Mouse (Mus musculus): Measurements from ENCODE around the gene Cyth3.
A peak's percentile ranks its signal among the peaks of the same experiment; 100 is the strongest.

Gene Cyth3

DNA sequence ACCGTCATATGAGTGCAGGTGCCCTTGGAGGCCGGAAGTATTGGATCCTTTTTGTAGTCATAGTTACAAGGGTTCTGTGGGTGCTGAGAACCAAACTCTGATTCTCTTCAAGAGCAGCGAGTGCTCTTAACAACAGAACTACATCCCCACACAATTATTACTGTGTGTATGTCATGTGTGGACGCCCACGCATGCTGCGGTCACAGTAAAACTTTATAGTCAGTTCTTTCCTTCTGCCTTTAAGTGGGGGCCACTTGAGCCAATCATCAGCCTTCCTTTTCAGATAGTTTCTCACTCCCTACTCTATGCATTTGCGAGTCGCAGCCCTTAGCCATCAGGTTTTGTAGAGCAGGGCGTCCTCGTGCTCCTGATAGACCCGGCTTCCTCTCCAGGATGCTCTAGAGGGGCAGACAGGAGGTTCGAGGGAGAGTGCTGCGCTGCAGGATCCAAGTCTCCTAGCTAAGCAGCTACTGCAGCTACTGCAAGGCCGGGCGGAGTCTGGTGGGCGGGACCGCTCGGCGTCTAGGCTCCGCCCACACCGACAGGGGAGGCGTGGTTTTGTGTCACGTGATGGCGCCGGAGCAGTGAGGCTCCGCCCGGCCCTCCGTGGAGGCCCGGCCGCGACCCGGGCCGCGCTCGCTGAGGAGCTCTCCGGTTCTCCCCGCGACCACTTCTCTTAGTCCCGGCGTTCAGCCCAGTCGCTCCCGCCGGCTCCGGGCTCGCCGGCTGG lies at the start of gene Cyth3:
Cyth3 (plus strand) TSS at position 555 of the 730 bp plus-strand sequence.
- DNase-seq (ENCODE audit: low spot score in 2 of 2) = peak; percentile 93 to 94

DNA sequence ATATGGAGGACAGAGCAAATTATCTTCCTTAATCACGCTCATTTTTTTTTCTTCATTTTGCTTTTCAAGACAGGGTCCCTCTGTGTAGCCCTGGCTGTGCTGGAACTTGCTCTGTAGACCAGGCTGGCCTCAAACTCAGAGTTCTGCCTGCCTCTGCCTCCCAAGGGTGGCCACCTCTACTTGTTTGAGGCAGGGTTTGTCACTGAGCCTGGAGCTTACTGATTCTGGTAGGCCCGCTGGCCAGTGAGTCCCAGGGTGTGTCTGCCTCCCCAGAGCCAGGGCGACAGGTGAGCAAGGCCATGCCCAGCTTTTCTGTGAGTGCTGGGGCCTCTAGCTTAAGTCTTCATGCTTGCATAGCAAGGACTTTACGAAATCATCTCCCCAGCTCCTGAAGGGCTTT lies 49.2 kb upstream of the Cyth3 start:
- DNase-seq (ENCODE audit: low spot score in 2 of 2) = no peak

DNA sequence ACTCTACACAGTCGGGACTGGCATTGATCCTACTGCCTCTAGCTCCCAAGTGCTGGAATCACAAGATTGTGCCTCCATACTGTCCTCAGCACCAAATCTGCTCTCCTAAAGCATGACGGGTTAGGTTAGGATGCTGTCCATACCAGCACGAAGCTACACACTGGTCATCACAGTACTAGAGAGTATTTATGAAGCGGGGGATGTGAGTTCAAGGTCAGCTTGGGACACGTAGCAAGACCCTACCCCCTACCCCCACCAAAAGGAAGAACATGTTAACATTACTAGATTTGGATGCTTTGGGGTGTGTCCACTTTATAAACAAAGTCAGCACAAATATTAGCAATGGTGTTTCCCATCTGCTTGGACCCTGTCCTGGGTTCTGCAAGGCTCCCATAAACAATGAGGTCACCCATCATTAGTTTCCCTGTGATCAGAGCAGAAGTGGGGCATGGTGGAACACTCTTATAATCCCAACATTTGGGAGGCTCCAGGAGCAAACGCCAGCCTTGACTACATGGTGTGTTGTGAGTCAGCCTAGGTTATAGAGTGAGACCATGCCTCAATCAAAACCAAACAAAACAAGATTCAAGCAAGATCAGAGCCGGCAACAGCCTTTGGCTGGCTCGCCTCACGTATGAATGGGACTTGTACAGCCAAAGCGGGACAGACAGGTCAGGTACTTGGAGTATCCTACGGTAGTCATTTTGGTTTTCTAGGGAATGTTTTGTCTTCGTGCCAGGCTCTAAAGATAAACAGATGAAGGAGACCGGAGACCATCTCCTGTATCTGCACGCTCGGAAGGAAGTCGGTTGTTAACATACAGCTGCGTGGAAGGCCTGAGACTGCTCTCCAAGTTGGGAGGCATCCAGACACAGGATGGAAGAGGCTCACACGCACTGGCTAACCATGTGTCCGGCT lies 47.7 kb upstream of the Cyth3 start:
- DNase-seq (ENCODE audit: low spot score in 2 of 2) = no peak

DNA sequence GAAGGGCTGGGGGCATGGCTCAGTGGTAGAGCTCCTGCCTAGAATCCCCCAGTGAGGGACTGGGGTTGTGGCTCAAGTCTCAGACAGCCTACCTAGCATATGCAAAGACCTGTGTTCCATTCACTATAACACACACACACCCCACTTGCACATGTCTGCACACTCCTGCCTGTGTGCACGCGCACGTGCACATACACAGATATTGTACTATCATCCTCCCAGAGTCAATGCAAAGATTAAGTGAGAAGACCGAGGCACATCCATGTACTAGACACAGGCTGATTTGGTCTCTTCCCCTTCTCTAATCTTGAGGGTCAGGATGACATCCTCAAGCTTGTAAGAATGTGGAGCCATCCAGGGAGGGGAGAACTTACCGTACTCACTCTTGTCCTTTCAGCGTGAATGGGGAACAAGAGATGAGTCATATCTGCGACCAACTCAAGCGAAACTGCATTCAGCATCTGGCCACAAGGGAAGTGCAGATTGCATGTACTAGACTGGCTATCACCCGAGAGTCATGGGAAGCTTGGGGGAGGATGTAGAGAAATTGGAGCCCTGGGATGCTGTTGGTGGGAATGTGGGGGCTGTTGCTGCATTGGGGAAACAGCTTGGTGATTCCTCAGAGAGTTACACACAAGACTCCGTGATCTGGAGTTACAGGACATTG lies 42.6 kb upstream of the Cyth3 start:
- peak; percentile 29 to 56 for DNase-seq (ENCODE audit: low spot score in 2 of 2)

DNA sequence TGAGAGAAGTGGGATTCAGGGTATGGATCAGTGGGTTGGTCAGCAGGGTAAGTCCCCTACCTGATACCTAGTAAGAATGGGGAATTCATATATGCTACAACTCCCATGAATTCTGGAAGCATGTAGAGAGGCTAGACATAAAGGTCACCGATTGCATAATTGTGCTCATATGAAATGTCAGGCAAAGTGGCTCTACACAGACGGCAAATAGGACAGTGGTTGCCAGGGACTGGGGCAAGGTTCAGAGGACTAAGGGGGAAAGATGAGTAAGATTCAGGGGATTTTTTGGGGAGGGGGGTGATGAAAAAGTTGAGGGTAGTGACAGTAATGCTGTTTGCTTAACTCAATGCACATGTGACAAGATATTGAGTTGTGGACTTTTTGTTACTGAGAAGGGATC lies 41.3 kb upstream of the Cyth3 start:
- DNase-seq (ENCODE audit: low spot score in 2 of 2) = no peak

DNA sequence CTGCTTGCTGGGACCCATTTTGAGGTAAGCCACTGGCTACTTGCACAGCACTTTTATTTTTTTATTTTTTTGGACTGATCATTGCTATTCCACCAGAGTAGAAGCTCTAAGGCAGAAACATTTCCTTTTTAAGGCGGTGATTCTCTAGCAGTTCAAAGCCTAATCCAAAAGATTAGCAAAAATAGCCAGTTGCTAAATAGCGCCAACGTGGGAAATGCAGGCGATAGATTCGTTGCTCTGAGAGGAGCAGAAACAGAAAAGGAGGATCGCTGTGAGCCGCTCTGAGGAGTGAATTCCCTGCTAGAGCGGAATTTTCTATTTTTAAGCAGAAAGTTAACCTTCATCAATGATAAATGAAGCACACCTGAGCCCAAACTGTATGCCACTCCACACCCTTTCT lies 40.4 kb upstream of the Cyth3 start:
- no peak for DNase-seq (ENCODE audit: low spot score in 2 of 2)

DNA sequence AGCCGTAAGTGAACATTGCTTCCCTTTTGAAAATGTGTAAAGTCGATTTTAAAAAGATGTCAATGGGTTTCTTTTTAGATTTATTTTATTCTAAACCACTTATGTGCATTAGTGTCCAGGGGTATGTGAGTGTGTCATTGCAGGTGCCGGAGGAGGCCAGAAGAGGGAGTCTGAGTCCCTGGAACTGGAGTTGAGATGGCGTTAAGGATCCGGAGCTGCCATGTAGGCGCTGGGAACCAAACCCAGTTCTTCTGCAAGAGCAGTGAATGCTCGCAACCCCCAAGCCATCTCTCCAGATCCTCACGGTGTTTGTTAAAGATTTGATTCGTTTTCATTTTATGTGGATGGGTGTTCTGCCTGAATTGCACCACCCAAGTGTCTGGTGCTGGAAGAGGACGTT lies 39.2 kb upstream of the Cyth3 start:
- no peak for DNase-seq (ENCODE audit: low spot score in 2 of 2)

DNA sequence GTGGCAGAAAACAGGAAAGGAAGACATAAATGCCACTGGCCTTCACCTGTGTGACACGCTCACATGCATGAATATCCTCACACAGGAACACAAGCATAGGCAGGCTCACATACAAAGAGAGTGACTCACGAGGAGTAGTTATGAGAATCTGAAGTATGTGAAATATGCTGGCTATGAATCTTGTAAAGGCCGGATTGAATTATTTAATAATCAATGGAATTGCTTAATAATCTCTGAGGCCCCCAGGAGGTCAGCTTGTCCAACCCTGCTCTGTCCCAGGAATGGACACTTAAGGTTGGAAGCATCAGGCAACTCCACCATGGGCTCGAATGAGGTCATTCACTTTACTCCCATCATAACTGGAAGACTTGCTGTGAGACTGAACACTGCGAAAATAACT lies 37.3 kb upstream of the Cyth3 start:
- no peak for DNase-seq (ENCODE audit: low spot score in 2 of 2)

DNA sequence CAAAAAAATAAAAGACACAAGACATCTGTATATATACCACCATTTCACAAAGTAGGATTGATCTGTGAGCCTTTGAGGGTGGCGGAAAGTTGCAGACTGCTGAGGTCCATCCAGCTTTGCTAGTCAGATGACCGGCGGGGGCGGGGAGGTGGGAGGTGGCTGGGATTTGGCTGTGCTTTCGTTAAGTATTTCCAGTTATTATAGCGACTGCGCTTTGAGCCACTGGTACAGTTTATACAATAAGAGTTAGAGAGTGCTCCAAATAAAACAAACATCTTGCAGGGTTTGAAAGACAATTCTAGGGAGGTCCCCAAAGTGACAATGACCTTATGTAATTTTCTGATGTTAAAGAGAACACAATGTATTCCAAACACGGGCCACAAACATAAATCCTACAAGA lies 35.9 kb upstream of the Cyth3 start:
- DNase-seq (ENCODE audit: low spot score in 2 of 2) = no peak

DNA sequence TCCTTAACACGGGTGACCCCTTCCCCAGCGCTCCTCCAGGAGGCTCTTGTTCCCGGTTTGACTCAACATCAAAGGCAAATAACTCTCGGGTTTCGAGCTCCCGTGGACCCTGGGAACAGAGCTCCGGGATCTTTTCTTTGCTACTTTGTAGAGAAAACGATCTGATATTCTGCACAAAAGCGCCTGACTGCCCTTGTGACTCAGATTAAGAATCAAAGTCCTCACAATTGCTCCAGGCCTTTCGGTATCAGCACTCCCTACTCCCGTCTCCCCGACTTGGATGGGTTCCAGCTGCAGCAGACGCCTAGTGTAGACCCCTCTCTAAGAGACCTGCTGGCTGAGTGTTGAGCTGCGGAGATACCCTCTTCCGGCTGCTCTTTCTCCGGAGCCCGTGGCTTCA lies 33.1 kb upstream of the Cyth3 start:
- DNase-seq (ENCODE audit: low spot score in 2 of 2) = no peak

DNA sequence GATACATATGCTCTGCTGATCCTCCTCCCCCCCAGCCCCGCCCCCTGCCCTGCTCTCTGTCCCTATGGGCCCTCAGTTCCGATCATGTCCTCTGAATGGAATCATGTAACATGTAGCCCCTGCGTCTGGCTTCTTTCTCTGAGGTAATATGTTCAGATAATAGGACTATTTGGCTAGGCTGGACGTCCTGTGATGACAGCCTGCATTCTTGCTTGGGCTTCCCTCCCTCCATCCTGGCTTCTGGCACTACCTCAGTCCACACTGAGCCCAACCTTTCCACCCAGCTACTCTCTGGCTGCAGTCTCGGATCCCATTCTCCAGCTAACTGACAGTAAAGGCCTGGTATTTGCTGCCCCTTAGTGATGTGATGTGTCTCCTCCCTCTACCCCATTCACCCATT lies 29.3 kb upstream of the Cyth3 start:
- no peak for DNase-seq (ENCODE audit: low spot score in 2 of 2)

DNA sequence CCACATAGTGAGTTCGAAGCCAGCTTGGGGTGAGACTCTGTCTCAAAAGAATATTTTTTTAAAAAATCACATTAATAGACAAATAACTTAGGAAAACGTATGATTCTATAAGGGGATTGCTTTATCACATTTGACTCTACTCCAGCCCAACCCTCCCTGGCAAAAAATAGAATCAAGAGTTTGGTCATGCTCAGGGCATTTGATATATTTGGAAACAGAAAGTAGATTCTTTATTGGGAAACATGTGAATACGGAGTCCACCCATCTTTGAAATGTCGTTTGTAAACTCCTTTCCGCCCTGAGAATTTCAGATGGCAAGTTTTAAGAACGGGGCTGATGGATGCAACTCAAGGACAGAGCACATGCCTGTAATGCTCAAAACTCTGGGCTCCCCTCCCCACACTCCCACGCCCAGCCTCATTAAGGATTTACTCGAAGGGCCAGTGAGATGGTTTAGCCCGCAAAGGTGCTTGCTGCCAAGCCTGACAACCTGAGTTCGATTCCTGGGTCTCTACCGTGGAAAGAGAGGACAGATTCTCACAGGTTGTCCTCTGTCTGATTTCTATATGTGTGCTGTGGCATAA lies 28.6 kb upstream of the Cyth3 start:
- no peak for DNase-seq (ENCODE audit: low spot score in 2 of 2)

DNA sequence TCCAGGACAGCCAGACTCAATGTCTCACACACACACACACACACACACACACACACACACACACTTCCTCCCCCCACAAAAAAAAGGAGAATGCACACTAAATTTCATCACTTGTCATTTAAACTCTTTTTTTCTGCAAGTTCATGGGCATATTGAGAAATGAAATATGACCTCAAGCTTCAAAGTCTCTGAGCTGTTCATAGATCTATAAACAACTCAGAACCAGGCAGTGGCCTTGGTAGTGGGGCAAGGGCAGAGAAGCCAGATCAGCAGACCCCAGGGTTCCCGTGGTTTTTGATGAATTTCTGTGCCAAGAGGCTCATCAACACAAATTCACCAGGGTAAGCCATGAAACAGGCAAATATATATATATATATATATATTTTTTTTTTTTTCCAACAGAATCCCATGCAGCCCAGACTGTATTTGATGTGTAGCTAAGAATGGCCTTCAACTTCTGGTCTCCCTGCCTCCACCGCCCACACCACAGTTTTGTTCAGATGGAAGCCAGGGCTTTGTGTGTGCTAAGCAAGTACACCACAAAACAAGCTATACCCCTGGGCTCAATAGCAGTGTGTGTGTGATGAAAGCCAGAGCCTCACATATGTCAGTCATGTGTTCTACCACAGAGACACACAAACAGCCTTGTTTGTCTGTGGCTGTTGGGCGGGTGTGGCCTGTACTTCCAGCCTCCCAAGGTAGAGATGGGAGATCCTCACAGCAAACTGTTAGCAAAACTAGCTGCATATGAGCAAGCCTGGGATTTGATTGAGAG lies 27.8 kb upstream of the Cyth3 start:
- no peak for DNase-seq (ENCODE audit: low spot score in 2 of 2)

DNA sequence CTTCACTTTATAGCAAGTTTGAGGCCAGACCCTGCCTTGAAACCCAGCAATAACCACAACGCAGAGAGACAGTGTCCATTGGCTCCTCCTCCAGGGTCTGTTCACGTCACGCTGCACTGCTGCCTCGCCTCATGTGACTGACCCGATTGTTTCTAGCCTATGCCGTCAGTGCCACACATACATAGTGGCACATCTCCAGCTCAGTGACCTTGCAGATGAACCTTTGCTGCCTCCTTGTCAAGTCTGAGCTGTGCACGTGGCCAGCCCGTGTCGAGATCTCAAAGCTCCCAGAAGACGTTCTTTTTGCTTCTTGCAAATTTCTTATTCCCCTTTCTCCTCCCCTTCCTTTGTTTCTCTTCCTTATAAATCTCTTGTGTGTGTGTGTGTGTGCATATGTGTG lies 20.2 kb upstream of the Cyth3 start:
- DNase-seq (ENCODE audit: low spot score in 2 of 2) = no peak

DNA sequence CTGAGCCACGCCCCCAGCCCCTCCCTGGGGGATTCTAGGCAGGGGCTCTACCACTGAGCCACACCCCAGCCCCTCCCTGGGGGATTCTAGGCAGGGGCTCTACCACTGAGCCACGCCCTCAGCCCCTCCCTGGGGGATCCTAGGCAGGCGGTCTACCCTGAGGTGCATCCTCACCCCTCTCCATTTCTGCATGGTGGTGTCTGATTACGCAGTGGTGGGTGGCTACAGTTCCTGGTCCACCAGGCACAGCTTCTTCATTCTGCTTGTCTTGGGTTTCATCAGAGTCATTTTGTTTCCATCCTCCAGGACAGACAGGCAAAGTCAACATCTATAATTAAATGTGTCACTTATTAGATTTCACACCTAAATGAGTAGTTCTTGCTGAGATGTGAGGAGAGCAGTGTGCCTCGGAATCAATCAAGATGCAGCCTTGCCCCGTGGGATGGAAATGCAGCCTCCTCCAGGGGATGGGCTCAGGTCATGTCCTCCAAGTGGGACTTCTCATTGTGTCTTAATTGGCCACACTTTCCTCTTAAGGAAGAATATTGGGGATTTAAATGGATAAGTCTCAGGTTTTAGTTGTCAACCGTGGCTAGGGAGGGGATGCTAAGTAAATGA lies 18.0 kb upstream of the Cyth3 start:
- no peak for DNase-seq (ENCODE audit: low spot score in 2 of 2)

DNA sequence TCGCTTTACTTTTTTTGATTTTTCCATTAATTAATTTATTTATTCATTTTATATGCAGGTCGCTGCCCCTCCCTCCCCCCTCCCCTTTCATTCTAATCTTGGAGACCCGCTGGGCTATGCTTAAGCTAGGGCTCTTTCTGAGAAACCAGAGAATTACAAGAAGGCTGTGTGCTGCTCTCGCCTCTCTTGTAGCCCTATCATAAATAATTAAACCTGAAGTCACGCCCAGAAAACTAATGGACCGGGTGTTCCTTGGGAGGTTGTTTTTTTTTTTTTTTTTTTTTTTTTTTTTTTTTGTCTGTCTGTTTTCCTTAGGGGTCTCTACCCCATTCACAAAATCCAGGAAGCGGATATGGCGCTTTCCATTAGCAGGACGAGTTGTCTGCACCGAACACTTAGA lies 15.5 kb upstream of the Cyth3 start:
- DNase-seq (ENCODE audit: low spot score in 2 of 2) = no peak

DNA sequence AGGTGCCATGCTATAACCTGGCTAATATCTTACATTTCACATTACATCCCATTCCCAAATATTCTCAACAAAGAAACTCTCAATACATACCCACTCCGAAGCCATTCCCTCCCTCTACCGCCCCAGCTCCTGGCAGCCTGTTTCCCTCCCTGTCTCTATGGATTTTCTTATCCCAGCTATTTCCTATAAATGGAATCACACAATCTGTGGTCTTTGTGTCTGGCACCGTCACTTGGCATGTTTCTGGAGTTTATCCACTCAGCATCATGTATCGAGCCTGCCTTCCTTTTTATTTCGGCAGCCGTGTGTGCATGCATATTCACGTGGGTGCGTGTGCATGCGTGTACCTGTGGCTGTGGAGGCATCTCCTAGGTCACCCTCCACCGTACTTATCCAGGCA lies 14.1 kb upstream of the Cyth3 start:
- DNase-seq (ENCODE audit: low spot score in 2 of 2) = peak; percentile 25 to 32

DNA sequence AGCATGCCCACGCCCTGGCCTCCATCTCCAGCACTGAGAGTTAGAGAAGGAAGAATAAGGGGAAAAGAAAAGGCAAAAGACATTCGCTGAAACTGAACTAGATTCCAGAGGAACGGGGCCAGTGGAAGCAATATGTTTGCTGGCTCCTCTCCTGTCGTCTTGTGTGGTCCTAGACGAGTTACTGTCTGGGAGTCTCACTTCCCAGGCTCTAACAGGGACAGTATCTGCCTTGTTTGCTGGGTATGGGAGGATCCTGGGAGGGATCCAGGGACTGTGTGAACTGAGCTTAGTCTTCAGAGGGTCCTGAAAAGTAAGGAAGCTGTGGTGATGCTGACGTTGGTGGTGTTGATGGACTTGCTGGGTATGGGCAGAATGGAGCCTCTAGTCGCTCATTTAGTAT lies 10.3 kb upstream of the Cyth3 start:
- no peak for DNase-seq (ENCODE audit: low spot score in 2 of 2)

DNA sequence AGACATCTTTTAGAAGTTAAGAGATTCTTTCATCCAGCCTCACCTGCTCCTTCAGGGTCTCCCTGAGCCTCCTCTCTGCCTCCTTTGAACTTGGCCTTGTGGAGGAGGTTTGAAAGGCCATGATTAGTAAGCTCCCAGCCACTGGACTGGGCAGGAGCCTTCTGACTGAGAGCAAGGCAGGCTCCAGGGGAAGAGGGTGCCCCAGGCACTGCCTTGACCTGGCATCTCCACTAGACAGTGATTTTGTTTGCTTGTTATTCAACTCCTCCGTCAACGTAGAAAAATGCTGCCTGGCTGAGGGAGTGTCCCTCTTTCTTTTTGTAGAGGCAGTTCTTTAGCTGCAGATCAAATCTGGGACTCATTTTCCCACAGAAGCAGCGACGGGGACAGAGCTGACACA lies 9.0 kb upstream of the Cyth3 start:
- no peak for DNase-seq (ENCODE audit: low spot score in 2 of 2)

DNA sequence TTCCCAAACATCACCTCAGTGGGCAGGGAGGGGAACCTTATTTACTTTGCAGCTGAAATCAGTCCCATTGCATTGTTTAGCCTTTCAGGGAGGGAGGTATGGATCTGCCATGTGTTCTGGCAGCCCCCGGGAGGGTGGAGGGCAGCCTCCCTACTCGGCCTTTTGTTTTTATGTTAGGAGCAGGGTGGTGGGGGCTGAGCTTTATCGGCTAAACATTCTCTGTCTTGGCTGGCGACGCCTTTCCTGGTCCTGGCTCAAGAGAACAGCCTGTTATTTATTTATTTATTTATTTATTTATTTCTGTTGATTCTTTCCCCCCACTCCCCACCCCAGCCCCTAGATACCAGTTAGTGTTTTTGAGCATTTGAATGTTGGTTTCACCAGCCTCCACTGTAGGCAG lies 7.7 kb upstream of the Cyth3 start:
- no peak for DNase-seq (ENCODE audit: low spot score in 2 of 2)

DNA sequence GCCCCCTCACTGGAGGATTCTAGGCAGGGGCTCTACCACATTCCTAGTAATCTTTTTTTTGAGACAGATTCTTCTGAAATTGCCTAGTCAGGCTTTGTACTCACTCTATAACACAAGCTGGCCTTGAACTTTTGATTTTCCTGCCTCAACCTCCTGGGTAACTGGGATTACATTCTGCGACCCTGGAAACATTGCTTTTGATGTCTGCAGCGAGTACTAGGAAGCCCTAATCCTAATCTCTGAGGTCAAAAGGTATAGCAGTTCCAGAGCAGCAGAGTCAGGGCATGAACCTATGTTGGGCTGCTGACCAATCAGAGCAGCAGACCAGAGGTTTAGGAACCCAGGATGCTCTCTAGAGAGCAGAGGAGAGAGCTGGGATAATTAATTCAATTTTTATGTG lies 6.9 kb upstream of the Cyth3 start:
- no peak for DNase-seq (ENCODE audit: low spot score in 2 of 2)
